Mouse (Mus musculus) lung, embryonic 16.5 days (tissue): ENCODE measurements around the gene Lancl3. TPM values are rescaled to one million over a fixed set of nuclear protein-coding genes. Genes with fewer than 3 reads are reported as not detected.
"Not testable (repeated sequence)": the region's sequence is repeated elsewhere in the genome, so short reads cannot be mapped to it uniquely, and the experiment has no call there.

ENCODE experiments used
- ATAC-seq: fragments of 200-750 bp; cut with Nextera tagmentation; 2 replicates; pipeline ENCODE4 v1.8.0; 2017; ENCODE audit warnings: low read depth, mild to moderate bottlenecking, moderate library complexity
- H3K27ac ChIP-seq: fragments of 300-500 bp; sonication (generic); 2 replicates; pipeline ENCODE4 v1.5.1; 2014; ENCODE audit warnings: mild to moderate bottlenecking, control low read depth, low read length
- H3K27me3 ChIP-seq: fragments of 300-500 bp; sonication (generic); 2 replicates; pipeline ENCODE4 v1.6.1; 2014; ENCODE audit warnings: low read depth, low read length, mixed read lengths; ENCODE audit not compliant: control insufficient read depth, insufficient read depth
- H3K36me3 ChIP-seq: fragments of 300-500 bp; sonication (generic); 2 replicates; pipeline ENCODE4 v1.6.1; 2014; ENCODE audit warnings: low read length; ENCODE audit not compliant: control insufficient read depth, insufficient read depth
- H3K4me1 ChIP-seq: fragments of 300-500 bp; sonication (generic); replicated peaks from 2 replicates; pipeline ENCODE4 v1.6.1; 2014; ENCODE audit warnings: low read length, mixed read lengths; ENCODE audit not compliant: control insufficient read depth, insufficient read depth
- H3K4me2 ChIP-seq: fragments of 300-500 bp; sonication (generic); 2 replicates; pipeline ENCODE4 v1.6.1; 2014; ENCODE audit warnings: low read depth, low read length, control low read depth
- H3K4me3 ChIP-seq: fragments of 300-500 bp; sonication (generic); 2 replicates; pipeline ENCODE4 v1.5.1; 2014; ENCODE audit warnings: mild to moderate bottlenecking, low read length, control low read depth
- H3K9ac ChIP-seq: fragments of 300-500 bp; sonication (generic); 2 replicates; pipeline ENCODE4 v1.6.1; 2014; ENCODE audit warnings: low read length, control low read depth
- H3K9me3 ChIP-seq: fragments of 300-500 bp; sonication (generic); 2 replicates; pipeline ENCODE4 v1.6.1; 2016; ENCODE audit warnings: low read length; ENCODE audit not compliant: control insufficient read depth
- WGBS: fragments of 180-500 bp; shearing (Covaris S2); extraction: QIAGEN DNeasy Blood & Tissue Kit; methylation state at CpG from one replicate; pipeline ENCODE4 v1.1.7; 2014; 5-methylcytosine and 5-hydroxymethylcytosine counted together
- polyA plus RNA-seq: library from polyadenylated mRNA; unstranded; fragments of >200 nt; fragmentation: Nextera tagmentation; extraction: Ambion mirVana; gene quantifications from 2 replicates; pipeline ENCODE4 v1.2.1, GENCODE M21; 2015

Gene Lancl3
- polyA plus RNA-seq, 1 experiment from 2014 or later, result 1.1 TPM

DNA sequence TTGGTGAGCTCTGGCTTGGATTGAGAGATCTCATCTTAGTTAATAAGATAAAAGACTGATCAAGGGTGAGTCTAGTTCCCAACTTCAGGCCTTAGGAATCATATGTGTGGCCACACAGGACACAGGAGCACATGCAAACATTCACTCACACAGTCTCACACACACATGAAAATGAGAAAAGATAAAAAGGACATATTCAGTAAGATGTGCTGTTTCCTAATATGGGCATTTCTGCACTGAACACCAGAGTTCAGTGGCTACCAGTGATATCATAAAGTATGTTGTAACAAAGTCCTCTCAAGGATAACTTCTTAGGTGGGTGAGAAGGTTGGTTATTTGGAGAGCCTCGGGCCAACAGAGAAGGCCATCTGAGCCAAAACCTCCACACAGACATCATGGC is 83.8 kb downstream of the Lancl3 start, which contains the start of gene H2al1m:
Gene H2al1m (plus strand): TSS at position 301 of the 400 bp plus-strand sequence.
- no CpG with 5 or more reads among the region's 1 CpGs for WGBS
- H3K9me3 ChIP-seq, H3K36me3 ChIP-seq, H3K4me2 ChIP-seq, ATAC-seq, H3K9ac ChIP-seq, H3K4me1 ChIP-seq, H3K27me3 ChIP-seq, H3K27ac ChIP-seq, H3K4me3 ChIP-seq: not testable (repeated sequence)

GRCm38 (mm10) chrX:9293140-9293829 is 93.6 kb downstream of the Lancl3 start:
- not testable (repeated sequence) for H3K27ac ChIP-seq, H3K9ac ChIP-seq, H3K36me3 ChIP-seq, ATAC-seq, H3K4me1 ChIP-seq, H3K4me2 ChIP-seq, H3K27me3 ChIP-seq, H3K4me3 ChIP-seq, H3K9me3 ChIP-seq
- 88% methylated on average over 3 of the region's 4 CpGs for WGBS

DNA sequence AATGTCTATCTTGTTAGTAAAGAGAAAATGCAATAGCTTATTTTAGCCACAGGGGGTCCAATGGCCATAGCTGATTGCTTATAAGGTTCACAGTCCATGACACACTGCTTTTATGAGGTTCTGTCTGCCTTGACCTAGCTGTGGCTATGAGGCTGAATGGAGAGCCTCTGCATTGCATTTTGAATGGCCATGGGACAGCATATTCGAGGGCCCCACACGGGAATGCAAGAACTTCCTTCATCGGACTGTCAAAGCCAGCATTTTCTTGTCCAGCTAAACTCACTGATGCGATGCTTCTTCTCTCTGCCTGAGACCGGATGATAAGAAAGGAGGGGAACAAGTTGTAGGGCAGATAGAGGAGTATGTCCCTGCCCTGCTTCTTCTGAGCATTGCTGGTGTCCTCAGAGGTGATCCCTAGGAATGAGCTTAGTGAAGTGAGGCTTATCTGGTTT is 98.7 kb downstream of the Lancl3 start:
- no peaks in the 10 kb centered on the region for H3K27me3 ChIP-seq
- H3K27ac ChIP-seq, result no peak overlapping the region
- no peaks in the 10 kb centered on the region for H3K36me3 ChIP-seq
- H3K4me2 ChIP-seq, result no peak overlapping the region
- H3K9ac ChIP-seq, result no peak overlapping the region
- no peak for ATAC-seq
- no peak overlapping the region for H3K4me3 ChIP-seq
- 85% methylated on average over 5 of the region's 5 CpGs for WGBS
- no peaks in the 10 kb centered on the region for H3K9me3 ChIP-seq
- H3K4me1 ChIP-seq, result no peaks in the 10 kb centered on the region

GRCm38 (mm10) chrX:9302791-9303190 is 103.1 kb downstream of the Lancl3 start:
- Histone ChIP-seq H3K9ac (no peak overlapping the region), H3K36me3 (no peaks in the 10 kb centered on the region), H3K4me1 (no peaks in the 10 kb centered on the region), H3K4me3 (no peak overlapping the region), H3K27ac (no peak overlapping the region), H3K27me3 (no peaks in the 10 kb centered on the region), H3K9me3 (no peaks in the 10 kb centered on the region), H3K4me2 (no peak overlapping the region)
- ATAC-seq, result no peak
- 72% methylated on average over 5 of the region's 5 CpGs for WGBS

DNA sequence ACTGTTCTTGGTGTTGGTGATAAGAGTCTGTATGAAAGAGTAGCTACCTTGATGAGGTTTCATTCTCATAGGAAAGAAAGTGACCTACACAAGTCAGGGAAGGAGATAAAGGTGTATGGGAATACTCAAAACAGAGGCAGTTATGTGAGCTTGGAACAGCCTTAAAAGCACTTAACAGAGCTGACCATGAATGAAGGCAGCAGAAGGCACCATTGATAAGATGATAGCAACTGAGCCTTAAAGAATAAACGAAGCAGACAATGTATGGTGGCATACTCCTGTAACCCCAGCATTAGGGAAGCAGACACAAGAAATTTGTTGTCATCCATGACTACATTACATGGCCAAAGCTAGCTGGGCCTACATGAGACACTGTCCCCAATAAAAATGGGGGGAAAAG is 103.8 kb downstream of the Lancl3 start:
- ATAC-seq, result no peak
- Histone ChIP-seq H3K27me3 (no peaks in the 10 kb centered on the region), H3K9me3 (no peaks in the 10 kb centered on the region), H3K36me3 (no peaks in the 10 kb centered on the region), H3K4me2 (no peak overlapping the region), H3K4me3 (no peak overlapping the region), H3K9ac (no peak overlapping the region), H3K27ac (no peak overlapping the region), H3K4me1 (no peaks in the 10 kb centered on the region)
- 38% methylated on average over 1 of the region's 1 CpGs for WGBS

DNA sequence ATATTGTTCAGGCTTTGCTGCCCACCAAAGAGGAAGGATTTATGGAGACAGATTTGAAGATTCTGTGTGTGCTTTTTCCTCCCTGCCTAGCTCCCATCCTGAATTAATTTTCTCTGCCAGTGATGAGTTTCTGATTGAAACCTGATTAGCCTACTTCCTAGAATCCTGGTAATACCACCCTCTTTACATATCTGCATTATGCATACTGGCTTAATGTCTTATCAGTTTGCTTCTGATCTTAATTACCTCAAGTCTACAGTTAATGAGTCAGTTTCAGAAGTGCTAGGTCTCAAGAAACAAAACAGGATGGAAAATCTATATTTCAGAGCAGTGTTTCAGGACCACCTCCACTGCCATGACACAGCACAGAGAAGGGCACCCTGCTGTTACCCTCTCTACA is 116.8 kb downstream of the Lancl3 start:
- ATAC-seq, H3K4me2 ChIP-seq, H3K27me3 ChIP-seq, H3K4me3 ChIP-seq, H3K4me1 ChIP-seq, H3K9me3 ChIP-seq, H3K9ac ChIP-seq, H3K27ac ChIP-seq, H3K36me3 ChIP-seq: not testable (repeated sequence)

Other genes with a start within 250 kb of the Lancl3 start
- gene Fthl17b, start 236.9 kb upstream of the Lancl3 start, polyA plus RNA-seq, result not detected in 2 replicates
- gene Fthl17c, start 223.3 kb upstream of the Lancl3 start, polyA plus RNA-seq, result not detected in 2 replicates
- gene Fthl17d, start 213.1 kb upstream of the Lancl3 start, polyA plus RNA-seq, result not detected in 2 replicates
- gene Fthl17e, start 166.4 kb upstream of the Lancl3 start, polyA plus RNA-seq, result not detected in 2 replicates
- gene Fthl17f, start 136.9 kb upstream of the Lancl3 start, polyA plus RNA-seq, result not detected in 2 replicates
- not detected in 2 replicates for gene 4930402K13Rik, start 95.3 kb upstream of the Lancl3 start, polyA plus RNA-seq
- not detected in 2 replicates for gene Gm14862, start 57.0 kb downstream of the Lancl3 start, polyA plus RNA-seq
- gene Xk, start 72.9 kb downstream of the Lancl3 start, polyA plus RNA-seq, result 2.2 and 2.7 TPM in 2 replicates
- not detected in 2 replicates for gene H2al1m, start 83.9 kb downstream of the Lancl3 start, polyA plus RNA-seq
- gene H2al1k, start 150.7 kb downstream of the Lancl3 start, polyA plus RNA-seq, result 0.63 TPM in 1 of 2 replicates, not detected in the other